1 mouse cellular context compared by ENCODE assay signal in the genomic region with DNA sequence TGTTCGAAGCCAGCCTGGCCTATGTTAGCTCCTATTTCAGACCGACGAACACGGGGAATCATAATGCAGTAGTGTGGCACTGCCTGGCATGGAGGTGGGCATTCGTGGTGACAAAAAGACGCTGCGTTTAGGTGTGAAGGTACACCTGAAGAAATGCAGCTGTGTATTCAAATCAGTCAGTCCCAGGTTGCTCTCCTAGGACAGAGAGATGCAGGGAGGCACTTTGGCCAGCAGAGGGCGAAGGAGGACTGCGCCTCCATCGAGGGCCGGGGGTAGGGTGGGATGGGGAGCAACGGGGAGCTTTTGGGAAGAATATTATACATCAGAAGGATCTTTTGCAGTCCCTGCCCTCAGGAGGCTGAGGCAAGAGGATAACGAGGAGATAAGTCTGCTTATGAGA.
TF ChIP-seq lines count a peak whose summit lies in the region.

No protein-coding gene starts in this region.

TF ChIP-seq in CH12.LX, 34 proteins besides CTCF, POLR2A, EP300 and RAD21 (continued from another document):
- no peak for TF ChIP-seq ZKSCAN1 (IDR thresholded peaks at IDR 0.05; ENCODE audit: borderline replicate concordance, low read depth, low read length)
- no peak for TF ChIP-seq MAZ (IDR thresholded peaks at IDR 0.05; ENCODE audit: low read depth, low read length)
- TF ChIP-seq MAFK (IDR thresholded peaks at IDR 0.05; ENCODE audit: insufficient replicate concordance, low read length): no peak
- TF ChIP-seq MXI1 (IDR thresholded peaks at IDR 0.05; ENCODE audit: low read depth, low read length): no peak
- TF ChIP-seq PAX5 (IDR thresholded peaks at IDR 0.05; ENCODE audit: low read length): no peak
- TF ChIP-seq KAT2A (IDR thresholded peaks at IDR 0.05; ENCODE audit: insufficient replicate concordance, low read length): no peak
- TF ChIP-seq ELF1 (IDR thresholded peaks at IDR 0.05; ENCODE audit: low read depth, low read length): no peak
- TF ChIP-seq POLR2AphosphoS2 (IDR thresholded peaks at IDR 0.05; ENCODE audit: low read depth, low read length): no peak
- no peak for TF ChIP-seq RCOR1 (conservative IDR thresholded peaks at IDR 0.05; ENCODE audit: low read depth, low read length)
- 0 out of 2 replicates have a peak, but pooled peaks have one; percentile 19 for TF ChIP-seq IRF4 (IDR thresholded peaks at IDR 0.05; ENCODE audit: low read depth, low read length)
- peak; percentile 83 for TF ChIP-seq ZC3H11A (IDR thresholded peaks at IDR 0.05; ENCODE audit: low read depth, low read length)
- TF ChIP-seq CHD2 (IDR thresholded peaks at IDR 0.05; ENCODE audit: low read length): peak; percentile 28; the same call in 1 of the 2 replicates
- TF ChIP-seq CHD1 (IDR thresholded peaks at IDR 0.05; ENCODE audit: low read depth, low read length): no peak
- no peak for TF ChIP-seq USF1 (IDR thresholded peaks at IDR 0.05; ENCODE audit: low read depth, low read length)
- TF ChIP-seq ZMIZ1 (IDR thresholded peaks at IDR 0.05; ENCODE audit: low read depth, low read length): no peak
- TF ChIP-seq GABPA (IDR thresholded peaks at IDR 0.05; ENCODE audit: insufficient replicate concordance, low read depth, low read length): no peak
- no peak for TF ChIP-seq MYC (IDR thresholded peaks at IDR 0.05; ENCODE audit: low read depth, low read length)
- TF ChIP-seq JUND (conservative IDR thresholded peaks at IDR 0.05; ENCODE audit: low read depth, low read length): no peak
- no peak for TF ChIP-seq E2F4 (IDR thresholded peaks at IDR 0.05; ENCODE audit: insufficient replicate concordance, low read depth, low read length)
- TF ChIP-seq TCF12 (IDR thresholded peaks at IDR 0.05; ENCODE audit: low read depth, low read length): 0 out of 2 replicates have a peak, but pooled peaks have one; percentile 40
- peak; percentile 39; the same call in 1 of the 2 replicates for TF ChIP-seq NELFE (IDR thresholded peaks at IDR 0.05; ENCODE audit: low read depth, low read length)
- no peak for TF ChIP-seq HCFC1 (IDR thresholded peaks at IDR 0.05; ENCODE audit: low read depth, low read length)
